Mouse (Mus musculus) gastrocnemius, adult 2 months (tissue): Measurements from ENCODE around the gene Acmsd. TPM values are rescaled to one million over a fixed set of nuclear protein-coding genes. Genes with fewer than 3 reads are reported as not detected.

Experiments used
- DNase-seq: peaks from one replicate; pipeline ENCODE4 v3.0.0; 2022
- H3K27ac ChIP-seq: fragments of 200-600 bp; 2 replicates; pipeline ENCODE4 v1.8.1; 2022; ENCODE audit warnings: mild to moderate bottlenecking
- H3K4me3 ChIP-seq: fragments of 200-600 bp; 2 replicates; pipeline ENCODE4 v1.8.1; 2022; ENCODE audit warnings: mild to moderate bottlenecking, moderate library complexity
- CTCF ChIP-seq: fragments of 200-600 bp; IDR thresholded peaks from 2 replicates; pipeline ENCODE4 v1.8.1; 2022; ENCODE audit warnings: antibody characterized with exemption, mild to moderate bottlenecking, moderate library complexity
- intact Hi-C: fragments of 180-260 bp; cut with DNase I; formaldehyde crosslinking; loops from one replicate; pipeline ENCODE4 v1.15.1; 2025
- long read RNA-seq, 2 experiments: library from polyadenylated mRNA; stranded (forward); transcript quantifications; one replicate each; pipeline ENCODE4 v2.0.0; 2021
- total RNA-seq, 2 experiments: library from RNA; stranded (reverse); gene quantifications; 2 replicates each; pipeline ENCODE4 v1.2.3; 2021

Gene Acmsd
- not detected for total RNA-seq
- long read RNA-seq, experiment 1 = 0 reads
- long read RNA-seq, experiment 2 = 0 reads

GRCm38 (mm10) chr1:127729096-127729495, at the start of gene Acmsd:
Gene Acmsd, plus strand, starts transcription at chr1:127729413.
- intact Hi-C loops = no loop called here
- H3K27ac ChIP-seq = no peak within 1 kb of the TSS
- DNase-seq = no peak
- no peak within 1 kb of the TSS for H3K4me3 ChIP-seq
- no peak for TF ChIP-seq CTCF

GRCm38 (mm10) chr1:127679498-127680133, 49.6 kb upstream of the Acmsd start, which contains the start of gene Tmem163:
Gene Tmem163, minus strand, starts transcription at chr1:127679548.
- TF ChIP-seq CTCF = peak; percentile 63
- intact Hi-C loops = loop anchor here (5.0 kb wide), 1 partner anchor 182 kb away; no protein-coding TSS in a partner anchor
- no peak within 1 kb of the TSS; the same call in 1 of the 2 replicates for H3K4me3 ChIP-seq
- no peak within 1 kb of the TSS for H3K27ac ChIP-seq
- no peak for DNase-seq

- TF ChIP-seq CTCF = peak; percentile 49
- intact Hi-C loops = no loop called here
- Histone ChIP-seq H3K27ac (no peak overlapping the region), H3K4me3 (no peak overlapping the region)
- no peak for DNase-seq
These were observed 32.7 kb upstream of the Acmsd start for GRCm38 (mm10) chr1:127696533-127696932.

GRCm38 (mm10) chr1:127702187-127702586, 27.0 kb upstream of the Acmsd start:
- Histone ChIP-seq H3K4me3 (no peak overlapping the region), H3K27ac (no peak overlapping the region)
- intact Hi-C loops = no loop called here
- DNase-seq = no peak
- no peak; the same call in 1 of the 2 replicates for TF ChIP-seq CTCF

GRCm38 (mm10) chr1:127706269-127706668, 22.9 kb upstream of the Acmsd start:
- TF ChIP-seq CTCF = no peak
- H3K27ac ChIP-seq = no peak overlapping the region
- no peak overlapping the region for H3K4me3 ChIP-seq
- intact Hi-C loops = no loop called here
- DNase-seq = no peak

- intact Hi-C loops = no loop called here
- no peak for DNase-seq
- no peak for TF ChIP-seq CTCF
- Histone ChIP-seq H3K27ac (no peak overlapping the region), H3K4me3 (no peak overlapping the region)
These were observed 12.8 kb upstream of the Acmsd start for GRCm38 (mm10) chr1:127716441-127716840.

- intact Hi-C loops = no loop called here
- Histone ChIP-seq H3K27ac (no peak overlapping the region), H3K4me3 (no peak overlapping the region)
- TF ChIP-seq CTCF = no peak
- DNase-seq = no peak
These were observed 10.9 kb upstream of the Acmsd start for GRCm38 (mm10) chr1:127718290-127718689.

GRCm38 (mm10) chr1:127723596-127723995, 5.6 kb upstream of the Acmsd start:
- H3K27ac ChIP-seq = no peak overlapping the region
- no peak for TF ChIP-seq CTCF
- no peak for DNase-seq
- no peak overlapping the region for H3K4me3 ChIP-seq
- intact Hi-C loops = no loop called here

GRCm38 (mm10) chr1:127731086-127731485, 1.9 kb downstream of the Acmsd start:
- intact Hi-C loops = no loop called here
- Histone ChIP-seq H3K4me3 (no peak overlapping the region), H3K27ac (no peak overlapping the region)
- TF ChIP-seq CTCF = no peak
- DNase-seq = no peak

GRCm38 (mm10) chr1:127732435-127732834, 3.2 kb downstream of the Acmsd start:
- H3K4me3 ChIP-seq = no peak overlapping the region
- no peak for TF ChIP-seq CTCF
- H3K27ac ChIP-seq = no peak overlapping the region
- intact Hi-C loops = no loop called here
- DNase-seq = no peak

GRCm38 (mm10) chr1:127732841-127733240, 3.6 kb downstream of the Acmsd start:
- intact Hi-C loops = no loop called here
- H3K27ac ChIP-seq = no peak overlapping the region
- no peak for DNase-seq
- no peak overlapping the region for H3K4me3 ChIP-seq
- TF ChIP-seq CTCF = no peak

GRCm38 (mm10) chr1:127735356-127735755, 6.1 kb downstream of the Acmsd start:
- TF ChIP-seq CTCF = no peak
- intact Hi-C loops = no loop called here
- Histone ChIP-seq H3K4me3 (no peak overlapping the region), H3K27ac (no peak overlapping the region)
- DNase-seq = no peak

GRCm38 (mm10) chr1:127750401-127751102, 21.3 kb downstream of the Acmsd start:
- H3K4me3 ChIP-seq = no peak overlapping the region
- no peak for DNase-seq
- intact Hi-C loops = no loop called here
- no peak overlapping the region for H3K27ac ChIP-seq
- no peak for TF ChIP-seq CTCF
